Mouse (Mus musculus): ENCODE results near the gene Ppp1r1c. TPM values are rescaled to one million over a fixed set of nuclear protein-coding genes. Genes with fewer than 3 reads are reported as not detected.

Gene Ppp1r1c
- total and polyA plus RNA-seq, 2 experiments from 2014 or later, result 5.8 to 6.4 TPM

DNA sequence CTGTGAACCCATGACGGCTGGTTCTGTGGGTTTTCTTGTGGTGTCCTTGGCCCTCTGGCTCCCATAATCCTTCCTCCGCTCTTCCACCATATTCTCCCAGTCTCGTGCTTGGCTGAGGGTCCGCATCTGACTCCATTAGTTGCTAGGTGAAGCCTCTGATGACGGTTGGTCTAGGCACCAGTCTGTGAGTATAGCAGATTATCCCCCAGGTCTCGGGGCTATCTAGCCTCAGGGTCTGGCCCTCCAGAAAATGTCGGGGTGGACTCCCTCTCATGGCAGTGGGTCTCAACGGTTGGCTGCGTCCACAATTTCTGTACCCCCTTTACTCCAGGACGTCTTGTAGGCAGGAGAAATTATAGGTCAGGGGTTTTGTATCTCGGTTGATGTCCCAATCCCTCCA is 78.9 kb downstream of the Ppp1r1c start:
- ATAC-seq (no peak), DNase-seq (ENCODE audit: low spot score) (no peak)
- Histone ChIP-seq H3K9ac (replicated peaks; ENCODE audit: low read length) (no peak overlapping the region), H3K9me3 (ENCODE audit: low read length) (no peaks in the 10 kb centered on the region), H3K4me3 (ENCODE audit: low read length) (no peak overlapping the region), H3K27me3 (ENCODE audit: insufficient read depth, low read length) (no peaks in the 10 kb centered on the region), H3K4me1 (ENCODE audit: insufficient read depth, low read length) (no peaks in the 10 kb centered on the region), H3K27ac (no peak overlapping the region), H3K36me3 (ENCODE audit: insufficient read depth, low read length) (no peaks in the 10 kb centered on the region), H3K4me2 (ENCODE audit: low read depth, low read length) (no peak overlapping the region)
- no peak for TF ChIP-seq CTCF (IDR thresholded peaks at IDR 0.05; ENCODE audit: low read depth)
- WGBS, result 92% methylated on average over 11 of the region's 11 CpGs

DNA sequence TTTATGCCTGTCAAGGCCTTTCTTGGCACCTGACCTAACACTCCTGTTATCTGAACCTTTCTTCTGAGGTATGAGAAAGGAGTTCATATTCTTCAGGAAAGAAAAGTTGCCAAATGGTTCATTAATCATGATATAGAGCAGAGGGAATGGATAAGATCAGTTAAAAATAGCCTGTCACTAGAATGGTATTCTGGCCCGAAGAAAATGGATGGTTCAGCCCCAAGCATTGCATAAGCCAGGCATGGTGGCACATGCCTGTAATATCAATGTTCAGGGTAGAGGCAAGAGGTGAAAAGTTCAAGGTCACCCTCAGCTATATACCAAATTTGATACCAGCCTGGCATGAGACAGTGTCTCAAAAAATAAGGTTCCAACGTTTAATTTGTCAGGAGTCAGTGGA is 85.6 kb downstream of the Ppp1r1c start:
- Histone ChIP-seq H3K27ac (no peak overlapping the region), H3K4me1 (ENCODE audit: insufficient read depth, low read length) (no peaks in the 10 kb centered on the region), H3K9me3 (ENCODE audit: low read length) (no peaks in the 10 kb centered on the region), H3K27me3 (ENCODE audit: insufficient read depth, low read length) (no peaks in the 10 kb centered on the region), H3K9ac (replicated peaks; ENCODE audit: low read length) (no peak overlapping the region), H3K36me3 (ENCODE audit: insufficient read depth, low read length) (no peaks in the 10 kb centered on the region), H3K4me3 (ENCODE audit: low read length) (no peak overlapping the region), H3K4me2 (ENCODE audit: low read depth, low read length) (no peak overlapping the region)
- no peak for ATAC-seq
- DNase-seq (ENCODE audit: low spot score), result no peak
- no peak for TF ChIP-seq CTCF (IDR thresholded peaks at IDR 0.05; ENCODE audit: low read depth)
- 79% methylated on average over 2 of the region's 2 CpGs for WGBS

- no peak for DNase-seq (ENCODE audit: low spot score)
- no peak overlapping the region for H3K27ac ChIP-seq
- no peak for ATAC-seq
- H3K9me3 ChIP-seq (ENCODE audit: low read length), result no peaks in the 10 kb centered on the region
- H3K36me3 ChIP-seq (ENCODE audit: insufficient read depth, low read length), result no peaks in the 10 kb centered on the region
- H3K4me2 ChIP-seq (ENCODE audit: low read depth, low read length), result no peak overlapping the region
- no peak overlapping the region for H3K9ac ChIP-seq (replicated peaks; ENCODE audit: low read length)
- no peak for TF ChIP-seq CTCF (IDR thresholded peaks at IDR 0.05; ENCODE audit: low read depth)
- H3K27me3 ChIP-seq (ENCODE audit: insufficient read depth, low read length), result no peaks in the 10 kb centered on the region
- WGBS, result 62% methylated on average over 2 of the region's 2 CpGs
- no peaks in the 10 kb centered on the region for H3K4me1 ChIP-seq (ENCODE audit: insufficient read depth, low read length)
- H3K4me3 ChIP-seq (ENCODE audit: low read length), result no peak overlapping the region
Measured at GRCm38 (mm10) chr2:79797444-79797843, 89.9 kb downstream of the Ppp1r1c start.

GRCm38 (mm10) chr2:79798627-79799026 is 91.0 kb downstream of the Ppp1r1c start:
- 27% methylated on average over 7 of the region's 7 CpGs for WGBS
- ATAC-seq, result no peak

DNA sequence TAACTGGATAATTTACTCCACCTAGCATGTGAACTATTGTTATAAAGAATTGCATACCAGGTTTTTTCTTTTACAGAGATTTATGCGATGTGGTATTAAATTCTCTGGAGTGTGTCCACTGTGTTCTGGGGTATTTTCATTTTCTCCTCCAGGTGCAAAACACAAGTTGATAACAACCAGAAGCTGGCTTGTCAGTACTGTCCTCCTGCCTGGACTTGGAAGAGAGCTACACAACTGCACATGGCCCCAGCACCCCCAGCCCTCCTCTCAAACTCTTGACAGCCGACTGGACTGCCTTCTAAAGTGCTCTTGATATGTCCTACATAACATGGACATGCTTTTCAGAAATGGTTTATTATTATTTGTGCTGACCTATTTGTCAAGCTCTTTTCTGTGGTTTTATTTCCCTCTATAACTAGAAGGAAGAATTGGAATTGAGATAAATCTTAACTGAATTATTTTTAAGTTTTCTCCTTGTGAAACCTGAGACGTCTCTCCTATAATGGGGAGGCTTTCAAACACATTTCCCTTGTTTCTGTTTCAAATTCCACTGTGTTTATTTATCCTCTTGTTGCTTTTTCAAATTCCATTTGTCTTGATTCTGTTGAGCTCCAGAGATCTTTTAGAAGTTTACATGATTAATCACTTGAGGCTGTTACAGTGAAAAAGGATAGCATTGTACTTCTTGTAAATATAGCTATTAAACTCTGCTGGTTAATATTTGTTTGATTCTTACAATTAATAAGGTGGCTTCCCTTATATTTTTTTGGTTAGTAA is 108.3 kb downstream of the Ppp1r1c start:
- no peak overlapping the region for H3K27ac ChIP-seq
- WGBS, result 75% methylated on average over 3 of the region's 3 CpGs
- no peaks in the 10 kb centered on the region for H3K4me1 ChIP-seq (ENCODE audit: insufficient read depth, low read length)
- no peaks in the 10 kb centered on the region for H3K27me3 ChIP-seq (ENCODE audit: insufficient read depth, low read length)
- DNase-seq (ENCODE audit: low spot score) (no peak), ATAC-seq (no peak)
- no peak overlapping the region for H3K4me3 ChIP-seq (ENCODE audit: low read length)
- no peak for TF ChIP-seq CTCF (IDR thresholded peaks at IDR 0.05; ENCODE audit: low read depth)
- no peak overlapping the region for H3K4me2 ChIP-seq (ENCODE audit: low read depth, low read length)
- H3K9me3 ChIP-seq (ENCODE audit: low read length), result no peaks in the 10 kb centered on the region
- H3K36me3 ChIP-seq (ENCODE audit: insufficient read depth, low read length), result no peaks in the 10 kb centered on the region
- no peak overlapping the region for H3K9ac ChIP-seq (replicated peaks; ENCODE audit: low read length)

More at GRCm38 (mm10) chr2:79798627-79799026, 91.0 kb downstream of the Ppp1r1c start:
- H3K4me1 ChIP-seq (ENCODE audit: insufficient read depth, low read length), result no peaks in the 10 kb centered on the region
- no peak for DNase-seq (ENCODE audit: low spot score)
- H3K27ac ChIP-seq, result no peak overlapping the region
- H3K36me3 ChIP-seq (ENCODE audit: insufficient read depth, low read length), result no peaks in the 10 kb centered on the region
- TF ChIP-seq CTCF (IDR thresholded peaks at IDR 0.05; ENCODE audit: low read depth), result no peak
- no peak overlapping the region for H3K4me3 ChIP-seq (ENCODE audit: low read length)
- no peak overlapping the region for H3K9ac ChIP-seq (replicated peaks; ENCODE audit: low read length)
- H3K4me2 ChIP-seq (ENCODE audit: low read depth, low read length), result no peak overlapping the region
- H3K27me3 ChIP-seq (ENCODE audit: insufficient read depth, low read length), result no peaks in the 10 kb centered on the region
- H3K9me3 ChIP-seq (ENCODE audit: low read length), result no peaks in the 10 kb centered on the region

DNA sequence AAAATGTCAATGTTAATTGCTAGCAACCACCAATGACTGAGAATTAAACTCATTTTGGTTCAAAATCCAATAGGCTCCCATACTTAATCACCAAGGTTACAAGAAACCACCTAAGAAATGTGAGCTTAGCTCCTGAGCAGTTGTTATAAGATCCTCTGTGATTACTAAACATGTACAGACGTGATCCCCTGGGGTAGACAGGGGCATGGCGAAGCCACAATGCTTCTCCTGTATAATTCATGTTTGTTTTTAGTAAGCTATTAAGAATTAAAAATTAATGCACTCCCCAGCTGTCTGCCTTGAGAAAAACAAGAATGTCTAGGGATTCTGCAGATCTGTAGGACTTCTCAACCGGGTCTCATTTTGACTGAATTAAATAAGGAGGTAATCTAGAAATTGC is 112.0 kb downstream of the Ppp1r1c start:
- H3K27me3 ChIP-seq (ENCODE audit: insufficient read depth, low read length), result no peaks in the 10 kb centered on the region
- H3K27ac ChIP-seq, result no peak overlapping the region
- H3K4me2 ChIP-seq (ENCODE audit: low read depth, low read length), result no peak overlapping the region
- WGBS, result 63% methylated on average over 3 of the region's 3 CpGs
- H3K4me1 ChIP-seq (ENCODE audit: insufficient read depth, low read length), result no peaks in the 10 kb centered on the region
- H3K4me3 ChIP-seq (ENCODE audit: low read length), result no peak overlapping the region
- H3K9me3 ChIP-seq (ENCODE audit: low read length), result no peaks in the 10 kb centered on the region
- H3K36me3 ChIP-seq (ENCODE audit: insufficient read depth, low read length), result no peaks in the 10 kb centered on the region
- H3K9ac ChIP-seq (replicated peaks; ENCODE audit: low read length), result no peak overlapping the region
- TF ChIP-seq CTCF (IDR thresholded peaks at IDR 0.05; ENCODE audit: low read depth), result no peak
- no peak for DNase-seq (ENCODE audit: low spot score)
- ATAC-seq, result no peak

DNA sequence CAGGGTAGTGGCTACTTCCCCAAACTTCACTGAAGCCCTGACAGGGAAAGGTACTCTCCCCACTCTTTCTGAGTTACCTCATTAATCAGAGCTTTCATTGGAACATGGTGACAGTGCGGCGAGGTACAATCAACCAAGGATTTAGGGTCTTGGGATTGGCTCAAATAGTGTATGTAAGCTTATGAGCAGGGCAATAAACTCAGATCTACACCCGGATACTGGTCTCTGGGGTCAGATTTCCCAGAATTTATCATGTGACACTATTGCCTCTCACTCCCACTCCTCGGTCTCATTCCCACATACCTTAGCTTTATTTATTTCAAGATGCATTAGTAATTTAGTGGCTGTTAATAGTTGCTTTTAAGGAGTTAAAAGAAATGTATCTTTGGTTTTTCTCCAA is 118.3 kb downstream of the Ppp1r1c start:
- TF ChIP-seq CTCF (IDR thresholded peaks at IDR 0.05; ENCODE audit: low read depth), result no peak
- Histone ChIP-seq H3K36me3 (ENCODE audit: insufficient read depth, low read length) (no peaks in the 10 kb centered on the region), H3K4me1 (ENCODE audit: insufficient read depth, low read length) (no peaks in the 10 kb centered on the region), H3K9ac (replicated peaks; ENCODE audit: low read length) (no peak overlapping the region), H3K4me2 (ENCODE audit: low read depth, low read length) (no peak overlapping the region), H3K9me3 (ENCODE audit: low read length) (no peaks in the 10 kb centered on the region), H3K27ac (no peak overlapping the region), H3K27me3 (ENCODE audit: insufficient read depth, low read length) (no peaks in the 10 kb centered on the region), H3K4me3 (ENCODE audit: low read length) (no peak overlapping the region)
- WGBS, result 84% methylated on average over 4 of the region's 4 CpGs
- DNase-seq (ENCODE audit: low spot score) (no peak), ATAC-seq (no peak)
